Mouse (Mus musculus) liver, embryonic 11.5 days (tissue): Measurements from ENCODE around the gene Phactr1. TPM values are rescaled to one million over a fixed set of nuclear protein-coding genes. Genes with fewer than 3 reads are reported as not detected.

Experiments
- ATAC-seq: fragments of 200-750 bp; cut with Nextera tagmentation; replicated peaks from 2 replicates; pipeline ENCODE4 v1.8.0; 2017; ENCODE audit warnings: moderate number of reproducible peaks, mild to moderate bottlenecking, moderate TSS enrichment, moderate library complexity; ENCODE audit not compliant: low FRiP score
- DNase-seq: peaks from one replicate; pipeline ENCODE4 v3.0.0-alpha.2; 2017; ENCODE audit warnings: low spot score
- H3K27ac ChIP-seq: fragments of 300-500 bp; sonication (generic); 2 replicates; pipeline ENCODE4 v1.5.1; 2014; ENCODE audit warnings: mild to moderate bottlenecking, low read depth, low read length, control low read depth
- H3K27me3 ChIP-seq: fragments of 300-500 bp; sonication (generic); replicated peaks from 2 replicates; pipeline ENCODE4 v1.6.1; 2014; ENCODE audit warnings: low read length, mixed read lengths; ENCODE audit not compliant: control insufficient read depth, insufficient read depth
- H3K36me3 ChIP-seq: fragments of 300-500 bp; sonication (generic); 2 replicates; pipeline ENCODE4 v1.6.1; 2014; ENCODE audit warnings: mild to moderate bottlenecking, low read length, moderate library complexity, mixed read lengths; ENCODE audit not compliant: control insufficient read depth, insufficient read depth
- H3K4me1 ChIP-seq: fragments of 300-500 bp; sonication (generic); replicated peaks from 2 replicates; pipeline ENCODE4 v1.6.1; 2014; ENCODE audit warnings: low read length, mixed read lengths; ENCODE audit not compliant: control insufficient read depth, insufficient read depth
- H3K4me2 ChIP-seq: fragments of 300-500 bp; sonication (generic); 2 replicates; pipeline ENCODE4 v1.6.1; 2014; ENCODE audit warnings: mild to moderate bottlenecking, control low read depth, moderate library complexity
- H3K4me3 ChIP-seq: fragments of 300-500 bp; sonication (generic); 2 replicates; pipeline ENCODE4 v1.5.1; 2014; ENCODE audit warnings: low read depth, low read length, control low read depth
- H3K9ac ChIP-seq: fragments of 300-500 bp; sonication (generic); 2 replicates; pipeline ENCODE4 v1.6.1; 2014; ENCODE audit warnings: low read depth, low read length, control low read depth
- H3K9me3 ChIP-seq: fragments of 300-500 bp; sonication (generic); 2 replicates; pipeline ENCODE4 v1.6.1; 2016; ENCODE audit warnings: low read length, inconsistent platforms, mixed read lengths; ENCODE audit not compliant: control insufficient read depth
- WGBS: fragments of 180-500 bp; shearing (Covaris S2); extraction: QIAGEN DNeasy Blood & Tissue Kit; methylation state at CpG from one replicate; pipeline ENCODE4 v1.1.7; 2014; 5-methylcytosine and 5-hydroxymethylcytosine counted together
- polyA plus RNA-seq: library from polyadenylated mRNA; unstranded; fragments of >200 nt; fragmentation: Nextera tagmentation; extraction: Ambion mirVana; gene quantifications from 2 replicates; pipeline ENCODE4 v1.2.1, GENCODE M21; 2014

Gene Phactr1
- polyA plus RNA-seq, 1 experiment from 2014 or later: 1.3 TPM

DNA sequence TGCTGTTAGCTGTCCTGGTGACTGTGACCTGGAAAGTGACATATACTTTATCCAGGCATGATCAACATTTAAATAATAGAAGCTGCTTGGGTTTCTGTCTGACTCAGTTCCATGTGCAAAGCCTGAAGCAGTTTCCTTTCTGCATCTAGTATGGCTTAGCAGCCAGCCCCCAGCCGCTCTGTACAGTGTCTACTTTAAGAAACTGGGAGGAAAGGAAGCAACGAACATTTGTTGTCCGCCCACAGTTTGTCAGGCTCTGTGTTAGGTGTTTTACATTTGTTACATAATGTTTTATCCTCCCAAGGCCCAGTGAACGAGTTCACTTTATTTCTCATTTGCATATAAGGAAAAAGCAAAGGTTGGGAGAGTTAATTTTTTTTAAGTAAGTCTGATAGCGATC lies 16.2 kb downstream of the Phactr1 start:
- no peaks in the 10 kb centered on the region for H3K27me3 ChIP-seq
- H3K9me3 ChIP-seq: no peaks in the 10 kb centered on the region
- H3K4me1 ChIP-seq: no peaks in the 10 kb centered on the region
- H3K36me3 ChIP-seq: no peaks in the 10 kb centered on the region
- 73% methylated on average over 5 of the region's 5 CpGs for WGBS
- ATAC-seq: no peak
- H3K4me2 ChIP-seq: no peak overlapping the region
- no peak overlapping the region for H3K27ac ChIP-seq
- no peak overlapping the region for H3K9ac ChIP-seq
- H3K4me3 ChIP-seq: no peak overlapping the region
- no peak for DNase-seq

DNA sequence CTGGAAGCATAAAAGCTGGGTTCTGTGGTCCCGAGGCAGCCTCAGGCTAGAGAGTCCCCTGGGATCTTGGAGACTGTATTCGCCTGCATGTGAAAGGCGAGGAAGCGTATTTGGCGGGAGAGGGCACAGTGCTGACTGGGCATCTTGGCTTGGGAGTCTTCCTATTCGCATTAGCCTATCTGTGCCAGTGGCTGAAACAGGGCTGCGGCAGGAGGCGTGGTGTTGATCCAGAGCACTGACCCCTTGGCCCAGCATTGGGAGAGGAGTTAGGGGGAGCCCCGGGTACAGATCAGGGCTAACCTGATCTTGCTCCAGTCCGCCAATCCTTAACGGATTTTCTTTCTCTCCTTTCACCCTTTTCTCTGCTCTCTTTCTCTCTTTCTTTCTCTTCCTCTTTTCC lies 28.7 kb downstream of the Phactr1 start:
- Histone ChIP-seq H3K4me3 (no peak overlapping the region), H3K36me3 (no peaks in the 10 kb centered on the region), H3K4me2 (no peak overlapping the region), H3K27ac (no peak overlapping the region), H3K9ac (no peak overlapping the region), H3K9me3 (no peaks in the 10 kb centered on the region), H3K4me1 (no peaks in the 10 kb centered on the region), H3K27me3 (peaks cover 34% of the 10 kb centered on the region)
- no peak for DNase-seq
- no peak for ATAC-seq
- WGBS: 17% methylated on average over 11 of the region's 11 CpGs

DNA sequence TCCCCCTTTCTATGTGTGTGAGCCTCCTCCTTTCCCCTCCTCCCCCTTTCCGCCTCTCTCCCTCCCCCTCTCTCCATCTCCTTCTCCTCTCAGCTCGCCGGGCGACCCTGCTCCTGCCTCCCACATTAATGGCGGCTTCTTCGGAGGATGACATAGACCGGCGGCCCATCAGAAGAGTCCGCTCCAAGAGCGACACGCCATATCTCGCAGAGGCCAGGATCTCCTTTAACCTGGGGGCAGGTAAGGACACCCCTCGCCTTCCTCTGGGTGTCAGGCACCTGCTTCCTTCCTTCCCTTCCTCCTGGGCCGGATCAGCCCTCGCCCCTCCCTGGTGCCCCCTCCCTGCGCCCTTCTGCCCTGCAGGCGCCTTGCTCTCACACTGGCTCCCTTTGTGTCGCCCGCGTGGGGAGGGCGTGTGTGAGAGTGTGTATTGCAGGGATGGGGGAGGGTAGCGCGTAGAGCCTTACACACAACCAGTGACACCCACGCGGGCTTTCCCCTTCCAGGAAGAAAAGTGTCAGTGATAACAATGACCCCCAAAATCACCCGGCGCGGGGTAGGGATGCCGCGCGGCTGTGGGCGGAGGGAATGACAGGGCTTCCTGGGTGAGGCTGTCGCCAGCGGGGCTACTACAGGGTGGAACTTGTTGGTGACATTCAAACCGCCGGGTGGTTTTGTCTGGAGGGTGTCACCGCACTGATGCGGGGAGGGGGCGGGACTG lies 29.3 kb downstream of the Phactr1 start:
- H3K9ac ChIP-seq: no peak overlapping the region
- DNase-seq (no peak), ATAC-seq (no peak)
- H3K4me2 ChIP-seq: peak overlapping the region; percentile 12; the same call in 1 of the 2 replicates
- WGBS: 4% methylated on average over 39 of the region's 39 CpGs
- no peaks in the 10 kb centered on the region for H3K4me1 ChIP-seq
- no peaks in the 10 kb centered on the region for H3K9me3 ChIP-seq
- H3K27ac ChIP-seq: no peak overlapping the region
- H3K27me3 ChIP-seq: peaks cover 34% of the 10 kb centered on the region
- no peak overlapping the region for H3K4me3 ChIP-seq
- no peaks in the 10 kb centered on the region for H3K36me3 ChIP-seq

DNA sequence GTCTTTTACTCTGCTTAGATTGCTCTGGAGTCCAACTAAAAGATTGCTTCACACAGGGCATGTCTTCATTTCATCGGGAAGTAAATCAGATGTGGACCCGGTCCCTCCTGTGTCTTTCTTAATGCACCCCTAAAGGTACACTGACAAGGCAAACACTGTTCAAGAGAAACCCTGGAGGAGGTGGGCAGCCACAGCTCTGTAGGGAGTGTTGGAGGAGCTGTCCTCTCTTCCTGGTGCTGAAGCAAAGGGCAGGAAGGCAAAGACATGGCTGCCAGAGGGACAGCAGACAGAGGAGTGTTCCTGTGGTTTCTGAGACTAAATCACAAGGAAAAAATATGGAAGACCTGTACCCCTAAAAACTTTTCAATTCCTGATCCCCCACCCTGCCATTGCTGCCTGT lies 31.1 kb downstream of the Phactr1 start:
- no peak overlapping the region for H3K27ac ChIP-seq
- H3K4me1 ChIP-seq: no peaks in the 10 kb centered on the region
- no peak overlapping the region for H3K4me3 ChIP-seq
- 36% methylated on average over 2 of the region's 2 CpGs for WGBS
- DNase-seq (peak; percentile 36), ATAC-seq (no peak)
- H3K4me2 ChIP-seq: no peak overlapping the region
- H3K9me3 ChIP-seq: no peaks in the 10 kb centered on the region
- H3K9ac ChIP-seq: no peak overlapping the region
- H3K27me3 ChIP-seq: peaks cover 34% of the 10 kb centered on the region
- no peaks in the 10 kb centered on the region for H3K36me3 ChIP-seq

DNA sequence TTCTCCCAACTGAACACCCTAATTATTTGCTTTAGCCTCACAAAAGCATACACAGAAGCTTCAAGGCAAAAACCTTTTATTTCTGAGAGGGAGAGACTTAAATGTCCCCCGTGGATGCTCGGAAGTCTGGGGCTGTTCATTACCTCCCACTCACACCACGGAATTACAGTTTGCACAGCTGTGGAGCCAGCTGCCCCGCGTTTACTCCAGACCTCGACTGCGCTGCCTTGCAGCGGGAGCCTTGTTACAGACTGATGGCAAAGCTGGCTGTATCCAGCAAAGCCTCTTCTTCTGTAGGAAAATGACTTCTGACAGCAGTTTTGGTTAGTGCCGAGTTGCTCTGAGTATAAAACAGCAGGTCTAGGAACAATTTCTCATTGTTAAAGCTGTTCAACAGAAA lies 39.0 kb downstream of the Phactr1 start:
- no peak overlapping the region for H3K9ac ChIP-seq
- no peaks in the 10 kb centered on the region for H3K4me1 ChIP-seq
- WGBS: 64% methylated on average over 9 of the region's 9 CpGs
- H3K9me3 ChIP-seq: no peaks in the 10 kb centered on the region
- no peak for ATAC-seq
- no peak overlapping the region for H3K27ac ChIP-seq
- no peaks in the 10 kb centered on the region for H3K36me3 ChIP-seq
- no peak for DNase-seq
- H3K4me2 ChIP-seq: no peak overlapping the region
- H3K4me3 ChIP-seq: no peak overlapping the region
- H3K27me3 ChIP-seq: no peaks in the 10 kb centered on the region

DNA sequence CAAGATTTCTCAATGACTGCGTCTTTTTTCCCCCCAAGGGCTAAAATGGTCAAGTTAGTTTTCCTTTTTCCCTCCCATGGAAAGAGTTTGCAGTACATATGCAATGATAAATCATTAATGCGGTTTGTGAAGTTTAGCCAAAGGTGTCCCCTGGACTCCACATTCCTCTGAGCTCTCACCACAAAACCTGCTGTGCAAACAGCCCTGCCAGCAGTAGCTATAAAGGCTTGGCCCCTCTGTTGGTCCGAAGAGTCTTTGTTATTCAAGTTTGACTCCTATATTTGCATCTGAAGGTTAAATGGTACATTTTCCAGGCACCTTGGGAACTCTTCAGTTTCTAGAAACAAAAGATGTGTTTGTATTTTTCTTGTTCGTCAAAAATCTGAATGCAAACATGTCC lies 39.7 kb downstream of the Phactr1 start:
- H3K4me2 ChIP-seq: no peak overlapping the region
- no peak overlapping the region for H3K9ac ChIP-seq
- no peaks in the 10 kb centered on the region for H3K4me1 ChIP-seq
- 50% methylated on average over 4 of the region's 4 CpGs for WGBS
- no peak for DNase-seq
- H3K9me3 ChIP-seq: no peaks in the 10 kb centered on the region
- no peak overlapping the region for H3K27ac ChIP-seq
- no peak overlapping the region for H3K4me3 ChIP-seq
- no peaks in the 10 kb centered on the region for H3K36me3 ChIP-seq
- no peaks in the 10 kb centered on the region for H3K27me3 ChIP-seq
- no peak for ATAC-seq

DNA sequence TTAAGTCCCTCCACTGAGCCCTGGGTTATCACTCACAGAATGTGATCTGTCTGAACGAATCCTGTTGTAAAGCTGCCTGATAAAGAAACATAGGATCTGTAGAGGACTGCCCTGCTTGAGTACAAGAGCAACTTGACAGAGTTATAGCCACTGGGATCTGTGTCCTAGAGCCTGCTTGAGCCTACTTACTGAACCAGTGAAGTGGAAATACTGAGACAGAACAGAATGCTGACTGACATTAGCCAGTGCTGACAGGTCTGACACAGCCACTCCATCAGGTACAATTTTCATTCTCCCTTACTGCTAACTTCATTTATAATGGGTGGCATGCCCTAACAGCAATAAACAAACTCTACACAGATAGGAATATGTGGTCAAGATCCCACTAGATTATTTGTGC lies 40.2 kb downstream of the Phactr1 start:
- no peaks in the 10 kb centered on the region for H3K9me3 ChIP-seq
- WGBS: 26% methylated on average over 1 of the region's 1 CpGs
- no peak for ATAC-seq
- no peak overlapping the region for H3K4me3 ChIP-seq
- DNase-seq: no peak
- H3K4me2 ChIP-seq: no peak overlapping the region
- H3K4me1 ChIP-seq: no peaks in the 10 kb centered on the region
- no peaks in the 10 kb centered on the region for H3K27me3 ChIP-seq
- no peaks in the 10 kb centered on the region for H3K36me3 ChIP-seq
- H3K27ac ChIP-seq: no peak overlapping the region
- no peak overlapping the region for H3K9ac ChIP-seq

DNA sequence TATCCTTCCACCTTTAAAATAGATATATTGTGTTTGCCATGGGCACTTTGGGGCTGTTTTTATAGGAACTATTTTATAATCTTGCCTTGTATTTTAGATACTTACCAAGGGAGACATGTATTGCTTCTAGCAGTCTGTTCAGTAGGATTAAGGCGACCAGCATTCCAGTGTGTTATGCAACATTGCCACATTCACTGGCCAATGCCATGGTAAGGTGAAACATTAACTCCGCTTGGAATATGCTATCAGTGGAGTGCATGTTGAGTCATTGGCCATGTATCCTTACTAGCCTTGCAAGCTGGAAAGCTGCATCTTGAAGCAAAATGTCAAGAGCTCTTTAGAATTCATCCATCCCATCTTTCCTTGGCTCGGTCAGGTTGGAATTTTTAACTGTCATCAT lies 43.6 kb downstream of the Phactr1 start:
- WGBS: 86% methylated on average over 3 of the region's 3 CpGs
- Histone ChIP-seq H3K4me3 (no peak overlapping the region), H3K27ac (no peak overlapping the region), H3K4me1 (no peaks in the 10 kb centered on the region), H3K9me3 (no peaks in the 10 kb centered on the region), H3K27me3 (no peaks in the 10 kb centered on the region), H3K36me3 (no peaks in the 10 kb centered on the region), H3K4me2 (no peak overlapping the region), H3K9ac (no peak overlapping the region)
- ATAC-seq (no peak), DNase-seq (no peak)

DNA sequence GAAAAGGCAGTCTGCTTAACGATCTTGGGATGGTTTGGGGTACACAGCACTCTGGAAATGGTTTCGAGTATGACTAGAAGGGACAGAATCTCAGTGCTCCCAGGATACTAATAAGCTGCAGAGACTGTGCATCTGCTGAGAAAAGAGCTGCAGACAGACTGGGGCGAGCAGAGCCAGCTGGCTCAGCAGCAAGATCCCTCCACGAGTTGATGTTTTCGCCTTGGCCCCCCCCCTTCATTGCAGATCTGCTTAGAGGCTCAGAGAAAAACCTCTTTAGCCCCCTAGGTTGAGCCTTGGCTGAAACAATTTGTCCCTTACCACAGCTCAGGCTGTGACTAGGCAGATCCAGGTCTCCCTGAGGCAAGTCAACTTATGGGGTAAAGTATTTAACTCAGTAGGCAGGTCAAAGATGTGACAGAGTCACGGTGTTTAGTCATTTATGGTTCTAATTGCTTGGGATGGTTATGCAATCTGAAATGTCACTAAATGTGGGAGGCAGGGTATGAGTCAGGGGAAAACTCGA lies 45.3 kb downstream of the Phactr1 start:
- Histone ChIP-seq H3K4me2 (no peak overlapping the region), H3K27ac (no peak overlapping the region), H3K9ac (no peak overlapping the region), H3K27me3 (no peaks in the 10 kb centered on the region), H3K36me3 (no peaks in the 10 kb centered on the region), H3K4me3 (no peak overlapping the region), H3K4me1 (no peaks in the 10 kb centered on the region), H3K9me3 (no peaks in the 10 kb centered on the region)
- DNase-seq: no peak
- 63% methylated on average over 7 of the region's 7 CpGs for WGBS
- no peak for ATAC-seq
